Mouse (Mus musculus): ENCODE measurements around the gene Atg7. TPM values are rescaled to one million over a fixed set of nuclear protein-coding genes. Genes with fewer than 3 reads are reported as not detected.

Gene Atg7
- total and polyA plus RNA-seq, 2 experiments = 18.8 to 31.7 TPM

DNA sequence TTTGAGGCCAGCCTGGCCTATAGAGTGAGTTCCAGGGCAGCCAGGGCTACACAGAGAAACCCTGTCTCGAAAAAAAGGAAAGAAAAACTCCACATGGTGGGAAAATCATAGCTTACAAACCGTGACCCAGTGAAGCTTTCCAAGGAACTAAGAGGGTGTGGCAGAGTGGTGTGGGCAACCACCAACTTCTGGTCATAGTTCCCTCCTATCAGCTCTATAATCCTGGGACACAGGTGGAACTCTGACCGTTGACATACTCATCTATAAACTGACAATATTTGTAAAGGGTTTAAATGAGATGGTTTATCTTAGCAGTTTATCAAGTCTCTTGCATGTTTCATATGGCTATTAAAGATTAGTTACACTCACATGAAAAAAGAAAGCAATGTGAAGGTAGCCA, 64.1 kb downstream of the Atg7 start:
- H3K36me3 ChIP-seq (ENCODE audit: control insufficient read depth, insufficient read depth, low read length) = peaks cover 37% of the 10 kb centered on the region
- H3K4me1 ChIP-seq (ENCODE audit: control insufficient read depth, insufficient read depth, low read length) = no peaks in the 10 kb centered on the region
- H3K27me3 ChIP-seq (ENCODE audit: control insufficient read depth, insufficient read depth, low read length) = no peaks in the 10 kb centered on the region
- no peak overlapping the region for H3K27ac ChIP-seq (replicated peaks; ENCODE audit: insufficient read depth, low read depth, low read length)
- TF ChIP-seq CTCF (IDR thresholded peaks at IDR 0.05; ENCODE audit: low read depth, low read length) (no peak), POLR2A (IDR thresholded peaks at IDR 0.05; ENCODE audit: extremely low read depth, insufficient read depth, low read length) (no peak)
- H3K4me3 ChIP-seq (ENCODE audit: insufficient read depth, low read depth, low read length) = no peak overlapping the region
- no peak for DNase-seq (ENCODE audit: extremely low read depth, low read depth, low spot score)
- H3K9ac ChIP-seq (ENCODE audit: low read depth, low read length) = no peak overlapping the region
- H3K79me2 ChIP-seq (ENCODE audit: control insufficient read depth, insufficient read depth, low read length) = no peaks in the 10 kb centered on the region
- 72% methylated on average over 3 of the region's 3 CpGs for WGBS

DNA sequence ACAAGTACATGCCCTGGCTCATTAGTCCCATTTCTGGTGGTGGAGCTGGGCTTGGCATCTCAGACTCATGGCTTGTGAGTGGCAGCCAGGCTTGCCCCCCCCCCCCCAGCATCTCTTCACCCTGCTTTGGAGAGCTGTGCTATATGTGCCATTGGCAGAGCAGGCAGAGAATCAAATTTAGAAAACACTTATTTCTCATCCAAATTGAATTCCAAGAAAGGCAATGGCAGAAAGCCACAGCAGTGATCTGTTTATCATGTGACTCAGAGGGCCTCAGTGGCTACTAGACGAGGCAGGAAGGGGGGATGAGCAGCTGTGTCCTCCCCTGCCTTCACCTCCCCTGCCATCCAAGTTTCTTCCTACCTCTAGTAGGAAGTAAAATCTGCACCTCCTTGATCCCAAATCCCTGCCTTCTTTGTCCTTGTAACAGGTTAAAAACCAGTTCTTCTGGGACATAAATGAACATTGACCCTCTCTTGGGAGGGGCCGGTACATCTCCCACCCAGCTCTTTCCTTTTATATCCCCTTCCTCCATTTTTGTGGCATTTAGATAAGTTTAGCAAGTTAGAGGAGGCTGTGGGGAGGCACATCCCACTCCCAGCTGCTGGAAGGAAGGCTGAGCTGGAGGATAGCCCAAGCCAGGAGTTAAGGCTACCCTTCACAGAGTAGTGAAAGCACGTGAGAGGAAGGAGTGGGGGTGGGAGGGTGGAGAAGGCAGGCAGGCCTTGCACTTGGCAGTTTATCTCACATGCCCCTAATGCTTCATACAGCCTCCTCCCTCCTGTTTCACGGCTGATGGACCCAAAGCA, 69.5 kb downstream of the Atg7 start:
- Histone ChIP-seq H3K36me3 (ENCODE audit: control insufficient read depth, insufficient read depth, low read length) (peaks cover 12% of the 10 kb centered on the region), H3K27ac (replicated peaks; ENCODE audit: insufficient read depth, low read depth, low read length) (no peak overlapping the region), H3K27me3 (ENCODE audit: control insufficient read depth, insufficient read depth, low read length) (no peaks in the 10 kb centered on the region), H3K4me1 (ENCODE audit: control insufficient read depth, insufficient read depth, low read length) (no peaks in the 10 kb centered on the region), H3K79me2 (ENCODE audit: control insufficient read depth, insufficient read depth, low read length) (no peaks in the 10 kb centered on the region), H3K4me3 (ENCODE audit: insufficient read depth, low read depth, low read length) (no peak overlapping the region), H3K9ac (ENCODE audit: low read depth, low read length) (no peak overlapping the region)
- WGBS = 81% methylated on average over 4 of the region's 4 CpGs
- DNase-seq (ENCODE audit: extremely low read depth, low read depth, low spot score) = no peak
- TF ChIP-seq CTCF (IDR thresholded peaks at IDR 0.05; ENCODE audit: low read depth, low read length) (no peak), POLR2A (IDR thresholded peaks at IDR 0.05; ENCODE audit: extremely low read depth, insufficient read depth, low read length) (no peak)

DNA sequence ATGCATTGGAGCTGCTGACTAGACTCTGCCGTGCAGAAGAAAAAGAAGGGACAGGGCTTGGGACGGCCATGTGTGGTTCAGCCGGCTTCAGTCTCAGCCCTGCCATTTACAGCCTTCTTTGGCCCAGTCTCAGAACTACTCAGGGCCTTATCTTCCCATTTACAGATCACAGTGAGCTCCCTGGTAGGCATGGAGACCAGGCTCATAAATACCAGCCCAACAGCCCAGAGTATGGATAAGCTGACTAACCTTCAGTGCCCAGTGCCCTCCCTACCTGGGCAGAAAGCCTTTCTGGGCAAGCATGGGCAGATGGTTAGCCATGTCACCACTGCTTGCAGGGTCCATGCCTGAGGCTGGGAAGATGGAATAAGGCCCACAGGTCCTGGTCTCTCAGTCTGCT, 70.6 kb downstream of the Atg7 start:
- H3K79me2 ChIP-seq (ENCODE audit: control insufficient read depth, insufficient read depth, low read length) = no peaks in the 10 kb centered on the region
- no peak overlapping the region for H3K27ac ChIP-seq (replicated peaks; ENCODE audit: insufficient read depth, low read depth, low read length)
- no peak for TF ChIP-seq POLR2A (IDR thresholded peaks at IDR 0.05; ENCODE audit: extremely low read depth, insufficient read depth, low read length)
- no peak for TF ChIP-seq CTCF (IDR thresholded peaks at IDR 0.05; ENCODE audit: low read depth, low read length)
- H3K36me3 ChIP-seq (ENCODE audit: control insufficient read depth, insufficient read depth, low read length) = peaks cover 9% of the 10 kb centered on the region
- no peak overlapping the region for H3K9ac ChIP-seq (ENCODE audit: low read depth, low read length)
- no peaks in the 10 kb centered on the region for H3K4me1 ChIP-seq (ENCODE audit: control insufficient read depth, insufficient read depth, low read length)
- no peak overlapping the region for H3K4me3 ChIP-seq (ENCODE audit: insufficient read depth, low read depth, low read length)
- WGBS = 95% methylated on average over 3 of the region's 3 CpGs
- no peak for DNase-seq (ENCODE audit: extremely low read depth, low read depth, low spot score)
- no peaks in the 10 kb centered on the region for H3K27me3 ChIP-seq (ENCODE audit: control insufficient read depth, insufficient read depth, low read length)

DNA sequence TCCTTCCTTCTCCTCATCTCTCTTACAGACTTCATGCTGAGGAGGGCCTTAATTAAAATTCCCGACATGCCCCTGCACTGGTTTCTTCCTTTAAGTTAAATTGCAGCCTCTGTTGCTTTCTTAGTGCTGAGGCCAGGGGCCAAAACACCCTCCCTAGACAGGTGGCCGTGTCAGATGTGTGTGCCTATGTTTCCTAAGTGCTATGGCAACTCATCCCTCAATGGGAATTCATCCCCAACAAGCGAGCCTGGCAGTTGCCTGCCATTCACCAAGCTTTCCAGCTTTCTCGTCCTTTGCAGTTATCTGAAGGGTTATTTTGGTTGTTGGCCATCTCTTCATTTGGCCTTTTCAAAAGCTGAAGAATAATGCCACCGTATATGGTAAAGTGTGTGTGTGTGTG, 71.8 kb downstream of the Atg7 start:
- no peak for TF ChIP-seq CTCF (IDR thresholded peaks at IDR 0.05; ENCODE audit: low read depth, low read length)
- TF ChIP-seq POLR2A (IDR thresholded peaks at IDR 0.05; ENCODE audit: extremely low read depth, insufficient read depth, low read length) = no peak
- H3K4me3 ChIP-seq (ENCODE audit: insufficient read depth, low read depth, low read length) = no peak overlapping the region
- no peaks in the 10 kb centered on the region for H3K4me1 ChIP-seq (ENCODE audit: control insufficient read depth, insufficient read depth, low read length)
- peaks cover 5% of the 10 kb centered on the region for H3K36me3 ChIP-seq (ENCODE audit: control insufficient read depth, insufficient read depth, low read length)
- no peaks in the 10 kb centered on the region for H3K27me3 ChIP-seq (ENCODE audit: control insufficient read depth, insufficient read depth, low read length)
- no peaks in the 10 kb centered on the region for H3K79me2 ChIP-seq (ENCODE audit: control insufficient read depth, insufficient read depth, low read length)
- H3K9ac ChIP-seq (ENCODE audit: low read depth, low read length) = no peak overlapping the region
- no peak overlapping the region for H3K27ac ChIP-seq (replicated peaks; ENCODE audit: insufficient read depth, low read depth, low read length)
- WGBS = 89% methylated on average over 5 of the region's 5 CpGs
- DNase-seq (ENCODE audit: extremely low read depth, low read depth, low spot score) = no peak

DNA sequence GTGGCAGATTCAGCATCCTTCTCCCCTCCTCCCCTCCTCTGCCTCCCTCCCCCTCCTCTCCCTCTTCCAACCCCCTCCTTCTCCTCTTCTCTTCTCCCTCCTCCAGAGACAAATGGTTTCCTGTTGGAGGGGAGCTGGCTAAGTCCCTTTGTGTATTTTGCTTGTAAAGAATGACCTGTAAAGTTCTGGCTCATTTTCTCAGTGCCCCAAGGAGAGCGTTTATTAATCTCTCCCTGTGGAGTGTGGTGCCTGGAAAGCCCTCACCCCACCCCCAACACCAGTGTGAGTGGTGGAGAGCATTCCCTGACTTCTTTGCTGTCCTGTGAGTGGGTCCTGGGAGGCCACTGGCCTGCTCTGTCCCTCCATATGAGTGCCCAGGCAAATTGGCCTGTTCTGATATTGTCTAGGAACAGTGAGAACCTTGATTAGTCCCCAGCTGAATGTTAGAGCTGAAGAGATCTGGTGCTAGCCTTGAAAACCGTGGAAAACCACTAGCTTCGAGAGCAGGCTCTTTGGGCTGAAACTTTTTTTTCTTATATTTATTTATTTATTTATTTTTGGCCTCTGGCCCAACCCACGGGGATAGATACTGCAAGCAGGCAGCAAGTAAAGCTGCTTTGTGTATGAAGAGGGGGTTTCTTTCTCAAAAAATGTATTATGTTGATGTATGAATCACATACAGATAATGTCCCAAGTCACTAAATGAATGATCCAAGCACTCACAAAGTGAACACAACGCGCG, 72.6 kb downstream of the Atg7 start:
- H3K27ac ChIP-seq (replicated peaks; ENCODE audit: insufficient read depth, low read depth, low read length) = no peak overlapping the region
- TF ChIP-seq CTCF (IDR thresholded peaks at IDR 0.05; ENCODE audit: low read depth, low read length) (no peak), POLR2A (IDR thresholded peaks at IDR 0.05; ENCODE audit: extremely low read depth, insufficient read depth, low read length) (no peak)
- no peaks in the 10 kb centered on the region for H3K79me2 ChIP-seq (ENCODE audit: control insufficient read depth, insufficient read depth, low read length)
- WGBS = 87% methylated on average over 7 of the region's 7 CpGs
- H3K9ac ChIP-seq (ENCODE audit: low read depth, low read length) = no peak overlapping the region
- H3K4me1 ChIP-seq (ENCODE audit: control insufficient read depth, insufficient read depth, low read length) = no peaks in the 10 kb centered on the region
- peaks cover 2% of the 10 kb centered on the region; the same call in 1 of the 2 replicates for H3K36me3 ChIP-seq (ENCODE audit: control insufficient read depth, insufficient read depth, low read length)
- H3K4me3 ChIP-seq (ENCODE audit: insufficient read depth, low read depth, low read length) = no peak overlapping the region
- H3K27me3 ChIP-seq (ENCODE audit: control insufficient read depth, insufficient read depth, low read length) = no peaks in the 10 kb centered on the region
- no peak for DNase-seq (ENCODE audit: extremely low read depth, low read depth, low spot score)
